Mouse (Mus musculus): Measurements from ENCODE around the gene Abca8a. TPM values are rescaled to one million over a fixed set of nuclear protein-coding genes. Genes with fewer than 3 reads are reported as not detected.

Gene Abca8a
- polyA plus RNA-seq, 1 experiment from 2014 or later: not detected

- no peak overlapping the region for H3K4me2 ChIP-seq
- H3K9ac ChIP-seq (ENCODE audit: low read depth, low read length): no peak overlapping the region
- no peak for ATAC-seq (replicated peaks; ENCODE audit: insufficient number of reproducible peaks, low FRiP score, low TSS enrichment)
- H3K27ac ChIP-seq (ENCODE audit: low read depth, low read length): no peak overlapping the region
- WGBS (ENCODE audit: insufficient replicate concordance): 70% methylated on average over 2 of the region's 2 CpGs
- no peaks in the 10 kb centered on the region for H3K27me3 ChIP-seq (ENCODE audit: control insufficient read depth, insufficient read depth, low read length)
- no peaks in the 10 kb centered on the region for H3K9me3 ChIP-seq (replicated peaks; ENCODE audit: control insufficient read depth, low read length)
- no peaks in the 10 kb centered on the region for H3K4me1 ChIP-seq (ENCODE audit: control insufficient read depth, insufficient read depth, low read length)
- no peaks in the 10 kb centered on the region for H3K36me3 ChIP-seq (ENCODE audit: control insufficient read depth, insufficient read depth, low read length)
- H3K4me3 ChIP-seq (ENCODE audit: low read depth, low read length): no peak overlapping the region
Measured at GRCm38 (mm10) chr11:110091328-110091727, 4.5 kb downstream of the Abca8a start.

- no peaks in the 10 kb centered on the region for H3K4me1 ChIP-seq (ENCODE audit: control insufficient read depth, insufficient read depth, low read length)
- H3K9ac ChIP-seq (ENCODE audit: low read depth, low read length): no peak overlapping the region
- H3K4me2 ChIP-seq: no peak overlapping the region
- WGBS (ENCODE audit: insufficient replicate concordance): 83% methylated on average over 3 of the region's 3 CpGs
- no peak overlapping the region for H3K27ac ChIP-seq (ENCODE audit: low read depth, low read length)
- H3K4me3 ChIP-seq (ENCODE audit: low read depth, low read length): no peak overlapping the region
- H3K9me3 ChIP-seq (replicated peaks; ENCODE audit: control insufficient read depth, low read length): no peaks in the 10 kb centered on the region
- no peaks in the 10 kb centered on the region for H3K36me3 ChIP-seq (ENCODE audit: control insufficient read depth, insufficient read depth, low read length)
- no peaks in the 10 kb centered on the region for H3K27me3 ChIP-seq (ENCODE audit: control insufficient read depth, insufficient read depth, low read length)
- ATAC-seq (replicated peaks; ENCODE audit: insufficient number of reproducible peaks, low FRiP score, low TSS enrichment): no peak
Measured at GRCm38 (mm10) chr11:110072158-110072557, 23.6 kb downstream of the Abca8a start.

GRCm38 (mm10) chr11:110061032-110061431 is 34.7 kb downstream of the Abca8a start:
- Histone ChIP-seq H3K9me3 (replicated peaks; ENCODE audit: control insufficient read depth, low read length) (no peaks in the 10 kb centered on the region), H3K4me3 (ENCODE audit: low read depth, low read length) (no peak overlapping the region), H3K4me2 (no peak overlapping the region), H3K9ac (ENCODE audit: low read depth, low read length) (no peak overlapping the region), H3K27me3 (ENCODE audit: control insufficient read depth, insufficient read depth, low read length) (no peaks in the 10 kb centered on the region), H3K4me1 (ENCODE audit: control insufficient read depth, insufficient read depth, low read length) (peaks cover 2% of the 10 kb centered on the region; the same call in 1 of the 2 replicates), H3K36me3 (ENCODE audit: control insufficient read depth, insufficient read depth, low read length) (no peaks in the 10 kb centered on the region), H3K27ac (ENCODE audit: low read depth, low read length) (no peak overlapping the region)
- no peak for ATAC-seq (replicated peaks; ENCODE audit: insufficient number of reproducible peaks, low FRiP score, low TSS enrichment)
- 55% methylated on average over 4 of the region's 4 CpGs for WGBS (ENCODE audit: insufficient replicate concordance)

GRCm38 (mm10) chr11:110060127-110060526 is 35.7 kb downstream of the Abca8a start:
- Histone ChIP-seq H3K27ac (ENCODE audit: low read depth, low read length) (no peak overlapping the region), H3K9me3 (replicated peaks; ENCODE audit: control insufficient read depth, low read length) (no peaks in the 10 kb centered on the region), H3K36me3 (ENCODE audit: control insufficient read depth, insufficient read depth, low read length) (no peaks in the 10 kb centered on the region), H3K4me3 (ENCODE audit: low read depth, low read length) (no peak overlapping the region), H3K9ac (ENCODE audit: low read depth, low read length) (no peak overlapping the region), H3K27me3 (ENCODE audit: control insufficient read depth, insufficient read depth, low read length) (no peaks in the 10 kb centered on the region), H3K4me1 (ENCODE audit: control insufficient read depth, insufficient read depth, low read length) (peaks cover 2% of the 10 kb centered on the region; the same call in 1 of the 2 replicates), H3K4me2 (no peak overlapping the region)
- 66% methylated on average over 2 of the region's 2 CpGs for WGBS (ENCODE audit: insufficient replicate concordance)
- ATAC-seq (replicated peaks; ENCODE audit: insufficient number of reproducible peaks, low FRiP score, low TSS enrichment): no peak

GRCm38 (mm10) chr11:110053681-110054080 is 42.1 kb downstream of the Abca8a start:
- no peak overlapping the region for H3K4me2 ChIP-seq
- no peaks in the 10 kb centered on the region for H3K27me3 ChIP-seq (ENCODE audit: control insufficient read depth, insufficient read depth, low read length)
- WGBS (ENCODE audit: insufficient replicate concordance): 60% methylated on average over 3 of the region's 3 CpGs
- H3K4me3 ChIP-seq (ENCODE audit: low read depth, low read length): no peak overlapping the region
- H3K27ac ChIP-seq (ENCODE audit: low read depth, low read length): no peak overlapping the region
- H3K36me3 ChIP-seq (ENCODE audit: control insufficient read depth, insufficient read depth, low read length): no peaks in the 10 kb centered on the region
- ATAC-seq (replicated peaks; ENCODE audit: insufficient number of reproducible peaks, low FRiP score, low TSS enrichment): no peak
- H3K9ac ChIP-seq (ENCODE audit: low read depth, low read length): no peak overlapping the region
- H3K9me3 ChIP-seq (replicated peaks; ENCODE audit: control insufficient read depth, low read length): no peaks in the 10 kb centered on the region
- H3K4me1 ChIP-seq (ENCODE audit: control insufficient read depth, insufficient read depth, low read length): no peaks in the 10 kb centered on the region

- no peak for ATAC-seq (replicated peaks; ENCODE audit: insufficient number of reproducible peaks, low FRiP score, low TSS enrichment)
- 88% methylated on average over 2 of the region's 2 CpGs for WGBS (ENCODE audit: insufficient replicate concordance)
- H3K27ac ChIP-seq (ENCODE audit: low read depth, low read length): no peak overlapping the region
- no peaks in the 10 kb centered on the region for H3K4me1 ChIP-seq (ENCODE audit: control insufficient read depth, insufficient read depth, low read length)
- H3K36me3 ChIP-seq (ENCODE audit: control insufficient read depth, insufficient read depth, low read length): no peaks in the 10 kb centered on the region
- no peak overlapping the region for H3K9ac ChIP-seq (ENCODE audit: low read depth, low read length)
- H3K4me3 ChIP-seq (ENCODE audit: low read depth, low read length): no peak overlapping the region
- H3K4me2 ChIP-seq: no peak overlapping the region
- H3K9me3 ChIP-seq (replicated peaks; ENCODE audit: control insufficient read depth, low read length): no peaks in the 10 kb centered on the region
- no peaks in the 10 kb centered on the region for H3K27me3 ChIP-seq (ENCODE audit: control insufficient read depth, insufficient read depth, low read length)
Measured at GRCm38 (mm10) chr11:110037795-110038194, 58.0 kb downstream of the Abca8a start.

- Histone ChIP-seq H3K27ac (ENCODE audit: low read depth, low read length) (no peak overlapping the region), H3K9ac (ENCODE audit: low read depth, low read length) (no peak overlapping the region), H3K36me3 (ENCODE audit: control insufficient read depth, insufficient read depth, low read length) (no peaks in the 10 kb centered on the region), H3K4me2 (no peak overlapping the region), H3K4me3 (ENCODE audit: low read depth, low read length) (no peak overlapping the region), H3K27me3 (ENCODE audit: control insufficient read depth, insufficient read depth, low read length) (no peaks in the 10 kb centered on the region), H3K4me1 (ENCODE audit: control insufficient read depth, insufficient read depth, low read length) (no peaks in the 10 kb centered on the region), H3K9me3 (replicated peaks; ENCODE audit: control insufficient read depth, low read length) (no peaks in the 10 kb centered on the region)
- 66% methylated on average over 7 of the region's 7 CpGs for WGBS (ENCODE audit: insufficient replicate concordance)
- no peak for ATAC-seq (replicated peaks; ENCODE audit: insufficient number of reproducible peaks, low FRiP score, low TSS enrichment)
Measured at GRCm38 (mm10) chr11:110028913-110029695, 66.7 kb downstream of the Abca8a start.

- Histone ChIP-seq H3K4me1 (ENCODE audit: control insufficient read depth, insufficient read depth, low read length) (no peaks in the 10 kb centered on the region), H3K27me3 (ENCODE audit: control insufficient read depth, insufficient read depth, low read length) (no peaks in the 10 kb centered on the region), H3K9me3 (replicated peaks; ENCODE audit: control insufficient read depth, low read length) (no peaks in the 10 kb centered on the region), H3K36me3 (ENCODE audit: control insufficient read depth, insufficient read depth, low read length) (no peaks in the 10 kb centered on the region), H3K4me3 (ENCODE audit: low read depth, low read length) (no peak overlapping the region), H3K27ac (ENCODE audit: low read depth, low read length) (no peak overlapping the region), H3K4me2 (no peak overlapping the region), H3K9ac (ENCODE audit: low read depth, low read length) (no peak overlapping the region)
- ATAC-seq (replicated peaks; ENCODE audit: insufficient number of reproducible peaks, low FRiP score, low TSS enrichment): no peak
- 73% methylated on average over 2 of the region's 2 CpGs for whole genome bisulfite sequencing (ENCODE audit: insufficient replicate concordance)
Measured at GRCm38 (mm10) chr11:110010836-110011546, 84.8 kb downstream of the Abca8a start.
